Mouse (Mus musculus): Measurements from ENCODE around the gene Rps12.
A peak's percentile ranks its signal among the peaks of the same experiment; 100 is the strongest.
"Not testable (repeated sequence)": the region's sequence is repeated elsewhere in the genome, so short reads cannot be mapped to it uniquely, and the experiment has no call there.

Rps12 gene

DNA sequence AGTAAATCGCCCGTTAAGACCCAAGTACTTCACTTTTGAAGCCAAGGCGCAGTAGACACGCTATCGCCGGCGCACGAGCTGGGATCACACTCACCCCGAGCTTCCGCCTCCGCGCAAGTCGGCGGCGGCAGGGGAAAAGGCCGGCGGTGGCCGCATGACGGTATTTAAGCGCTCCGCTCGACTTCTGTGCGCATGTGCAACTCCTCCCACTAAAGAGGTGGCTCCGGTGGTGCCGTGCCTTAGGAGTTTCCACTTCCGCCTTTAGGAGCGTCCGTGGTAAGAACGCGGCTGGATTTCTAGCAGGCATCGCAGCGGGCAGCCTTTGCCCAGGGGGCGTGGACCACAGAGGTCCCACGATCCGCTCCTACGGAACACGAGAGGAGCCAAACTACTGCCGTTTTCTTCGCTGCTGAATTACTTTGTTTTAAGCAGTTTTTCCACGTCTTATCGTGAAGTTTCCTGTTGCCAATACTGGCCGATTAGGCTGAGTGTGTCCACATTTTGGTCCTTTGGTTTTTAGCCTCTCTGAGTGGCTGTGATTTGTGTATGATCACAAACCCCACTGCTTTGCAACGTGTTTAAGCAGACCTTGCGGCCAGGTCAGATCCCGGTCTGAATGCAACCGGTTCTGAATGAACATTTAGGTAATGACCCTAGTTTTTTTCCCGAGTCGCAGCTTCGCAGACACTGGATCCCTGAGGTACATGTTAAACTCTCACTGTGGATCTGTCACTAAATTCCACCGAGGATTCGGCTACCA lies at the start of gene Rps12:
Gene Rps12 (minus strand): TSS at position 214 of the 760 bp plus-strand sequence.
- peak; percentile 97 to 98 for DNase-seq (ENCODE audit: low spot score in 2 of 2)

GRCm38 (mm10) chr10:23836003-23836964 lies 49.2 kb upstream of the Rps12 start:
- no peak for DNase-seq (ENCODE audit: low spot score in 2 of 2)

DNA sequence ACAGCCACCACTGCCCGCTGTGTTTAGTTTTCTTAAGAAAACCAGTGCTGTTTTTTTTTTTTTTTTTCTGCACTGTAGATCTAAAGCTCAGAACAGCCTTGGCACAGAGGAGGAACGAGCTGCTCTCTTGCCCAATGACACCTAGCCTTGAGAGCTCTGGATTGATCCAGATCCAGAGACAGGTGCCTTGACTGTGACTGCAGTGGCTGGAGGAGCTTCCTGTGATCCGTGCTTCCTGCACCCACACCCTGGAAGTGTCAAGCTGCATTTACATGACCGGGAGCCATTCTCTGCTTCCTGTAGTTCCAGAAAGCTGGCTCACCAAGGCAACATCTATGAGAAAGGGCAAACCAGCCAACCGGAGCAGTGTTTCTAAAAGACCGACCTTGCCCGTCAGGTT lies 39.4 kb upstream of the Rps12 start:
- no peak for DNase-seq (ENCODE audit: low spot score in 2 of 2)

GRCm38 (mm10) chr10:23816241-23816640 lies 29.2 kb upstream of the Rps12 start:
- DNase-seq (ENCODE audit: low spot score in 2 of 2): no peak

- peak; percentile 32 to 35 for DNase-seq (ENCODE audit: low spot score in 2 of 2)
Measured at GRCm38 (mm10) chr10:23815168-23815567, 28.1 kb upstream of the Rps12 start.

- DNase-seq (ENCODE audit: low spot score in 2 of 2): no peak
Measured at GRCm38 (mm10) chr10:23812852-23813766, 26.0 kb upstream of the Rps12 start.

DNA sequence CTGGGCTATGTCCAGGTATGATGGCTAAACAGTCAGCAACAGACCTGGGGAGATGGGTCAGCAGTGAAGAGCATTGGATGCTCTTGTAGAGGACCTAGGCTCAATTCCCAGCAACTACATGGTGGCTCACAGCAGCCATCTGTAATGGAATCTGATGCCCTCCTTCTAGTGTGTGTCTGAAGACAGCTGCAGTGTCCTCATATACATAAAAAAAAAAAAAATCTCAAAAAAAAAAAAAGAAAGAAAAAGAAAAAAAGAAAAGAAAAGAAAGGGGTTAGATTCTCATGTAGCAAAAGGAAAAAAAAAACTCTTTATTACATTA lies 25.3 kb upstream of the Rps12 start:
- no peak for DNase-seq (ENCODE audit: low spot score in 2 of 2)

- peak; percentile 25 to 29 for DNase-seq (ENCODE audit: low spot score in 2 of 2)
Measured at GRCm38 (mm10) chr10:23811635-23812437, 24.8 kb upstream of the Rps12 start.

DNA sequence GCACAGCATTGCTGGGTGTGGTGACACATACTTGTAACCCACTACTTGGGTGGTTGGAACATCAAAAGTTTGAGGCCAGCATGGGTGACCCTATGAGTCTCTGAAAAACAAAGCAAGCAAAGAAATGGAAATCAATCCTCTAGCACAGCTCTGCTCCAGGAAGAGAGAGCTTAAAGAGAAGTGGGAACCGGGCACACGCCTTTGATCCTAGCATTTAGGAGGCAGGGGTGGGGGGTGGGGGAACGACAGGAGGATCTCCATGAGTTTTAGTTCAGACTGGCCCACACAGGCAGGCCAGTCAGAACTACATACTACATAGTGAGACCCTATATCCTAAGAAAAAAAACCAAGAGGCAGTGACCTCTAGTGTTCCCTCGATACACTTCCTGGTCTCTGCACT lies 19.1 kb upstream of the Rps12 start:
- no peak for DNase-seq (ENCODE audit: low spot score in 2 of 2)

GRCm38 (mm10) chr10:23804665-23805064 lies 17.6 kb upstream of the Rps12 start:
- no peak for DNase-seq (ENCODE audit: low spot score in 2 of 2)

DNA sequence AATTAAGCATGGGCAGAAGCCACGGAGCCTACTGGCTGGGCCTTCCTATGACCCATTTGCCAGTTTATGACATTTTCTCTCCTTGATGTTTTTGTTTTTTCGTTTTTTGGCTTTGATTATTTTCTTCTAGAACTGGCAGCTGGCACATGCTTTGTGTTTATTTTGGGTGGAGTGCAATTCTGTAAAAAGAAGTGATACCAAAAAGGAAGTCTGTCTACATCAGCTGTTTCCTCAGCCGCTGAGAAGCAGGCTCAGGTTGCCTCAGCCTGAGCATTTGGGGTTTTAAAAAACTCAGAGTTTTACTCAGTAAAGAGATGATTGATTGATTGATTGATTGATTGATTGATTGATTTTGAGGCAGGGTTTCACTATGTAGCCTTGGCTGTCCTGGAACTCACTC lies 15.8 kb upstream of the Rps12 start:
- DNase-seq (ENCODE audit: low spot score in 2 of 2): peak in 1 of 2 experiments; percentile 4

DNA sequence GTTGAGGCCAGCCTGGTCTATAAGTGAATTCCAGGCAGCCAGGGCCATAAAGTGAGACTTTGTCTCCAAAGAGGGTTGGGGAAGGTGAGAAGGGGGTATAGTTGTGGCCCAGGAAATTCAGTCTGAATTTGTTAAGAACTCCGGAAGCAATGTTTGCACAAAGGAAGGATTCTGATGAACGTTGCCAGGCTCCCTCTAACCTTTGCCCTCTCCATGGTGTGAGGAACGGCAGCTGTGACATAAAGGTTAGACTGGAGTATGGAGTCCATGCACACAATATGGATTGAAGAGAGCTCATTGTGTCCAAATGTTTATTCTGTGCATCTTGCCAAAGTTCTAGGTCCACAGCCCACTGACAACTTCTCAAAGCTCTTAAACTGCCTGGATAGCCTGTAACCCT lies 12.9 kb upstream of the Rps12 start:
- no peak for DNase-seq (ENCODE audit: low spot score in 2 of 2)

DNA sequence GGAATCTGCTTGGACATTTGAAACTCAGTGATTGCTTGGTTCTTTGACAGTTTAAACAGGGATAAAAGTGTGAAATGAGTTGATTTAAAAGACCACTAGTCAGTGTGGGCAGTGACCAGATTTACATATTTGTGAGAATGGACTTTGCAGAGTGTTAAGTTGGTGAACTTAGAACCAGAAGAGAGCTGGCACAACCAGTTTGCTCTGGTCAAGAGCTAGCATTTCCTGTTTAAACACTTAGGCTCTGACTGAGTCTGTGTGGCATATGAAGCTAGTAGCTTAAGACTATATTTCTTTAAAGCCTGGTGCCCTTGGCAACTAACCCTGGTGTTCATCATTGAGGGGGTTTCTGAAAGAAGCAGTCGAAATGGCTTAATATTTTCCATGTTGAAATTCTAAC lies 11.1 kb upstream of the Rps12 start:
- no peak for DNase-seq (ENCODE audit: low spot score in 2 of 2)

DNA sequence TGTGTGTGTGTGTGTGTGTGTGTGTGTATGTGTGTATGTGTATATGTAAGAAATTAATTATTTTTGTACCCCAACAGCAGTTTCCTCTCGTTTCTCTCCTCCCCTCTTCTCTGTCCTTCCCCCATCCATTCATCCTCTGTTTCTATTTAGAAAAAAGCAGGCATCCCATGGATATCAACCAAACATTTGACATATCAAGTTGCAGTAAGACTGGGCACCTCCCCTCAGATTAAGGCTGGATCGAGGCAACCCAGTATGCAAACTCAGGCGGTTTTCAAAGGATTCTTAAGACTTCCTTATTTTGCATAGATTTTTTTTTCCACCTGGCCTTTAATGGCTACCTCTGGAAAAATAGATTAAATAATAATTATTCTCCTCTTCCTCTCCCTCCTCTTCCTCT lies 10.5 kb upstream of the Rps12 start:
- DNase-seq (ENCODE audit: low spot score in 2 of 2): no peak

- no peak for DNase-seq (ENCODE audit: low spot score in 2 of 2)
Measured at GRCm38 (mm10) chr10:23796551-23797503, 9.8 kb upstream of the Rps12 start, which contains the start of gene Slc18b1. TSS of gene Slc18b1 (plus strand) at chr10:23796986.

GRCm38 (mm10) chr10:23795871-23796520 lies 8.9 kb upstream of the Rps12 start:
- DNase-seq (ENCODE audit: low spot score in 2 of 2): no peak

GRCm38 (mm10) chr10:23788056-23788600 lies 1.1 kb upstream of the Rps12 start:
- DNase-seq (ENCODE audit: low spot score in 2 of 2): peak in 1 of 2 experiments; percentile 3

GRCm38 (mm10) chr10:23786631-23787038 lies 440 bp downstream of the Rps12 start:
- DNase-seq (ENCODE audit: low spot score in 2 of 2): not testable (repeated sequence)

DNA sequence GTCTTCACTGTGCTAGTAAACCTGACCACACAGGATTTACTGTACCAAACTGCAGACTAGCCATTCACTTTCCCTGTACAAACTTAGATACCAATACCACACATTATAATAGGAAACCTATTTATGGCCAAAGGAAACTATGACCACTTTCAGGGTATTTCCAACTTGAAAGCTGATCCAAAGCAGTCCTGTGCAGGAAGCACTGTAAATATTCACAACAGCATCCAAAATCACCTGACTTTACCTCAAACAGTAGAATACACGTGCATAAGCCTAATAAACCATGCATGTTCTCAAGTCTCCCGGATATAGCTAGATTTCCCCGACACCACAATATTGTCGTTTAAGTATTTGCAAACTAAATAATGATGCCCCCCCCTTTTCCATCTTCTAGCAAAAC lies 1.0 kb downstream of the Rps12 start:
- DNase-seq (ENCODE audit: low spot score in 2 of 2): no peak

All from spleen, postnatal 36 days (tissue).